Mouse (Mus musculus): ENCODE data around the gene Myrfl. TPM values are rescaled to one million over a fixed set of nuclear protein-coding genes. Genes with fewer than 3 reads are reported as not detected.

Myrfl gene
- 0.04 and 0.09 TPM in 2 replicates for polyA plus RNA-seq (2021; fragmentation: Nextera tagmentation)
- long read RNA-seq, experiment 1 = 0 reads
- long read RNA-seq, experiment 2, partial matches to known transcripts = 1 of 1 reads
- long read RNA-seq, experiment 2, other reads (novel, unspliced or antisense) = 0 of 1 reads

GRCm38 (mm10) chr10:116896336-116897177, at the start of gene Myrfl:
Gene Myrfl (minus strand): TSS chr10:116896919.

Other genes with a start within 250 kb of the Myrfl start
- gene Rab3ip, start 53.9 kb upstream of the Myrfl start, polyA plus RNA-seq (2021; fragmentation: Nextera tagmentation) = 57.7 and 65.9 TPM in 2 replicates
- not detected in 2 replicates for gene Gm10271, start 75.7 kb upstream of the Myrfl start, polyA plus RNA-seq (2021; fragmentation: Nextera tagmentation)
- 0.94 and 1.6 TPM in 2 replicates for gene Best3, start 89.4 kb upstream of the Myrfl start, polyA plus RNA-seq (2021; fragmentation: Nextera tagmentation)
- 0.19 TPM in 1 of 2 replicates, not detected in the other for gene Lrrc10, start 148.4 kb upstream of the Myrfl start, polyA plus RNA-seq (2021; fragmentation: Nextera tagmentation)
- gene Cct2, start 166.9 kb upstream of the Myrfl start, polyA plus RNA-seq (2021; fragmentation: Nextera tagmentation) = 175 and 187 TPM in 2 replicates

All from layer of hippocampus, adult 6 months (tissue).